Mouse (Mus musculus) bone marrow, adult 2 months (tissue): Measurements from ENCODE around the gene Rap1a. TPM values are rescaled to one million over a fixed set of nuclear protein-coding genes. Genes with fewer than 3 reads are reported as not detected.

ENCODE experiments used
- H3K27ac ChIP-seq: fragments of 200-500 bp; 2 replicates; pipeline ENCODE4 v1.5.1; 2012; ENCODE audit warnings: low read depth, mild to moderate bottlenecking, control low read depth, inconsistent platforms, low read length; ENCODE audit not compliant: control insufficient read depth, poor library complexity, insufficient read depth
- H3K4me1 ChIP-seq: fragments of 200-500 bp; 2 replicates; pipeline ENCODE4 v1.6.1; 2011; ENCODE audit warnings: low read length; ENCODE audit not compliant: control insufficient read depth, insufficient read depth
- H3K4me3 ChIP-seq: fragments of 200-500 bp; replicated peaks from 2 replicates; pipeline ENCODE3; 2011; ENCODE audit warnings: mild to moderate bottlenecking, low read depth, low read length, control low read depth; ENCODE audit not compliant: control insufficient read depth
- CTCF ChIP-seq: fragments of 200-500 bp; IDR thresholded peaks from 2 replicates; pipeline ENCODE4 v1.5.1; 2011; ENCODE audit warnings: low read length, control low read depth; ENCODE audit not compliant: control insufficient read depth, insufficient read depth
- POLR2A ChIP-seq: fragments of 200-500 bp; IDR thresholded peaks from 2 replicates; pipeline ENCODE4 v1.6.1; 2011; ENCODE audit warnings: low read depth, mild to moderate bottlenecking, control low read depth, low read length, borderline replicate concordance; ENCODE audit not compliant: control insufficient read depth
- WGBS: fragments of 180-500 bp; shearing (Covaris S2); methylation state at CpG from one replicate; pipeline ENCODE4 v1.1.7; 2018; 5-methylcytosine and 5-hydroxymethylcytosine counted together
- polyA plus RNA-seq: library from polyadenylated mRNA; stranded (reverse); fragments of >200 nt; gene quantifications from 2 replicates; pipeline ENCODE4 v1.2.4, GENCODE M21; 2011; ENCODE audit warnings: low replicate concordance; ENCODE audit not compliant: missing spikeins, insufficient read depth, insufficient read length

Gene Rap1a
- polyA plus RNA-seq, 1 experiment: 91.9 TPM

DNA sequence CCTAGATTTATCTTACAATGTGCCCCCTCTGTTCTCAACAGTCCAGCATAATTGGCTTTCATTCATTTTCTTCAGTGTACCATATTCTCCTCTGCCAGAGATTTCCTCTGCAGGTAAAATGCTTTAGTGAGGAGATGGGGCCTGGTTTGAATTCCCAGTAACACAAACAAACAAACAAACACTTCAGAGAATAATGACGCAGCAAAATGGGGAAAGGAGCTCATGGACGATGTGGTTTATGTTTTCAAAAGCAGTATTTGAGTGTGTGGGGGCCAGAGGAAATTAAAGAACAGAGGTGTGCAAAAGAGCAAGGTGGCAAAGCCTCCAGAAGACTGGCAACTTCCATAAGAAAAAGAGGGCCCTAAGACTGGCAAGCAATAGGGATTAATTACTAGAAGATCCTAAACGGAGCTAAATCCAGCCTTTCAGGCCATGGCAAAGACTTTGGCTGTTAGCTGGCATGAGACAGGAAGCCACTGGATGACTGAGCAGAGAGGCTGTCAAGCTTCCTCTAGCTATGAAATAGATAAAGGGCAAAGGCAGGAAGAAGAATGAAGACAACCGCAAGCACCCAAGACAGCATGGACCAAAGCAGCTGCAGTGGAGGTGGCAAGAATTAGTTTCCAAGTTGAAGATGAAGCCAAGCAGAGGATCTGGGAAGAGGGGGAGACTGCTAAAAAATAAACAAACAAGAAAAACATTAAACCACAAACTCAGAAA lies 37.8 kb downstream of the Rap1a start:
- Histone ChIP-seq H3K4me3 (no peak overlapping the region), H3K4me1 (peaks cover 4% of the 10 kb centered on the region), H3K27ac (peak overlapping the region; percentile 38)
- TF ChIP-seq POLR2A: no peak
- 7% methylated on average over 4 of the region's 4 CpGs for WGBS

DNA sequence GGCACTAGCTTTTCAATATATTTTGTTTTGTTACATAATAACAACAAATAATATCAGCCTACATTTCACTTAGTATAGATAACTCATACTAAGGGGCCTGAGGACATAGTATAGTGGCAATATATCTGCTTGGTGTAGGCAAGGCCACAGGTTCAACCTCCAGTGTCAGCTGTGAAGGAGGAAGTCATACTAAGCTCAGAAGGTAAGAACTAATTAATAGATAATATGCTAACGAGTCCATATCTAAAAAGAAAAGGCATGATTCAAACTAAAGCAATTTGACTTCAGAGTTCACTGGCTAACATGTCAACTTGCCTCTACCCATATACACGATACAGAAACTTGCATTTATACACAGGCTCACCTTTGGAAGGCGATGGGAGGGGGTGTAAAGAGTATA lies 41.1 kb downstream of the Rap1a start:
- Histone ChIP-seq H3K4me1 (peaks cover 4% of the 10 kb centered on the region), H3K4me3 (no peak overlapping the region), H3K27ac (no peak overlapping the region)
- WGBS: 72% methylated on average over 3 of the region's 3 CpGs
- TF ChIP-seq CTCF: no peak
- no peak for TF ChIP-seq POLR2A

DNA sequence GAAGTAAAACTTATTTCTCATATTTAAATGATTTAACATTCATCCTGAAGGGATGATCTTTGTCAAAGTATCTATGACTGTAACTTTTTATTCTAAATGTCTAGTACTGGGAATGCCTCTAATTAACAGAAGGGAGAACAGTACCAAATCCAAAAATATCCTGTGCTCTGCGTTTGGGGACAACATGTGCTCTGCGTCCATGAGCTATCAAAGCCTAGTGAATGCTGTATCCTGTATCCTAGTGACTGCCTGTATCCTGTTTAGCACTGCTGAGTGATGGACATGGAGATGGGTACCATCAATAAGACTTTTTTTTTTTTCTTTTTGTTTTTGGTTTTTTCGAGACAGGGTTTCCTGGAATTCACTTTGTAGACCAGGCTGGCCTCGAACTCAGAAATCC lies 42.5 kb downstream of the Rap1a start:
- TF ChIP-seq CTCF (no peak), POLR2A (no peak)
- 84% methylated on average over 4 of the region's 4 CpGs for WGBS
- H3K27ac ChIP-seq: no peak overlapping the region
- no peak overlapping the region for H3K4me3 ChIP-seq
- peaks cover 4% of the 10 kb centered on the region for H3K4me1 ChIP-seq

DNA sequence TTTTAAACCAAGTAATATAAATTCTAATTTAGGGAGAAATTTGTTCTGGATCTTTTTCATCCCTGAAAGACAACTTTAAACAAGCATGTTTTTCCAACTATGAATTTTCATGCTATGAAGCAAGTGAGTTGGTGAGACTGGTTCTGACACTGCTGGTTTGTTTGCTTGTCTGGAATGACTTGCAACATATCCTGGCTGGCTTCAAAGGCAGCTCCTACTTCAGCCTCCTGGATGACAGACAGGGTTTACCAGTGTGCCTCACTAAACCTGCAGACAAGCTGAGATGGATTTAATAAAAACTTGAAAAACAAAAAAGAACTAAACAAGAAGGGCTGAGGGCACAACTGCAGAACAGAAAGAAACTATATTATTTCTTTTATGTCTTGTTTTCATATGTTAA lies 43.0 kb downstream of the Rap1a start:
- TF ChIP-seq CTCF (no peak), POLR2A (no peak)
- Histone ChIP-seq H3K4me3 (no peak overlapping the region), H3K4me1 (peaks cover 2% of the 10 kb centered on the region), H3K27ac (no peak overlapping the region)

DNA sequence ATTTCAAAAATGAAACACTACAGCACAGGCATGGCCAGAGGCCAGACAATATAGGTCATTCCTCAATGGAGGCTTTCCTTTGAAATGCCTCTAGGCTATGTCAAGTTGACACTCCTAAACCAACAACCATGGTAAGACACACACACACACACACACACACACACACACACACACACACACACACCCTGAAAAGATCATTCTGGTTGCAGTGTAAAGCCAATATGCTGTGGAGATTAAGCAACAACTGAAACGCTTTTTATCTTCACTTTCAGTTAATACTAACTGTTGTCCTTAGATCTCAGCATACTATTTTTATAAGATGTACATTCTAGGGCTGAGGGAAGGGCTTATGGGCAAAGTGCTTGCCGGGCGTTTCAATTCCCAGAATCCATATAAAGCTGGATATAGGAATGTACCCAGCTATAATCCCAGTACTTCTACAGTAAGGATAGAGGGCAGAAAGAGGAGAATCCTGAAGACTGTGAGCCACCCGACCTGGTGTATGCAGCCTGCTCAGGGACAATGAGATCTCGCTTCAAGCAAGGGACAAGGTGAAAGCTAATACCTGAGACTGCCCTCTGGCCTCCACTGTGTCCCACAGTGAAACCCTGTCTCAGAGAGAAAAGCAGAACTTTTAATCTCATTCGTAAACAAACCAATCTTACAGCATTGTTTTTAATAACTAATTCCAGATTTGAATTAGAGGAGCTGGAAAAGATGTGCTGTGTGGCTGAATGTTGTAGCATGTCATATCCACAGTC lies 43.6 kb downstream of the Rap1a start:
- no peak overlapping the region for H3K27ac ChIP-seq
- TF ChIP-seq POLR2A (no peak), CTCF (no peak)
- WGBS: 42% methylated on average over 6 of the region's 6 CpGs
- H3K4me1 ChIP-seq: peaks cover 2% of the 10 kb centered on the region
- H3K4me3 ChIP-seq: no peak overlapping the region

DNA sequence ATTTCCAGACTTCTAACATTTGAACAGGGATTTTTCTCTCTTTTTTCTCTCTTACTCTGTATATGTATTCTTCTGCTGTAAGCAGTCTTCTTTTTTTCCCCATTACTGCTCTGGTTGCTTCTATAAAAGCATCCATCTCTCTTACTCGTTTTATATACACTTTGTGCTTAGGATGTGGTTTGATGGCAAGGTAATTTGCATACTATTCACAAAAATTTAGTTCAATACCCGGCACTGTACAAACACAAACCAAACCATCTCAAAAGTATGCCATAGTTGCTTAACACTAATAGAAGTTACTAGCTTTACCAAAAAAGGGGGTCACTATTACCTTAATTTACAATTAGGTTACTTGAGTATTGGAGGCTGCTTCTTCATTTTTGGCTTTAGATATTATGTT lies 44.6 kb downstream of the Rap1a start:
- WGBS: 42% methylated on average over 2 of the region's 2 CpGs
- Histone ChIP-seq H3K4me1 (peaks cover 2% of the 10 kb centered on the region), H3K4me3 (no peak overlapping the region), H3K27ac (no peak overlapping the region)
- TF ChIP-seq POLR2A (no peak), CTCF (no peak)

DNA sequence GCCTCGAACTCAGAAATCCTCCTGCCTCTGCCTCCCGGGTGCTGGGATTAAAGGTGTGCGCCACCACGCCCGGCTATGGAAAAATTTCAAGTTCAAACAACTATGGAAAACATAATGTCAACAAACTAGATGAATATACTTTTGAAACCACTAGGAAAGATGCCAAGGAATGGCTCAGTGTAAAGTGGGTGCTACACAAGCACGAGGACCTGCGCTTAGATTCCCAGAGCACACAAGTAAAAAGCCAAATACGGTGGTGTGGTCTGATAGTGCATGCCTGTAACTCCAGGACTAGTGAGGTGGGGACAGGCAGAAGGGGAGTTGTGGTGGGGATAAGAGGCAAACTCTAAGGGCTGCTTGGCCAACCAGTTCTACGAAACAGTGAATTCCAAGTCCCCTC lies 46.0 kb downstream of the Rap1a start:
- Histone ChIP-seq H3K27ac (no peak overlapping the region), H3K4me1 (peaks cover 2% of the 10 kb centered on the region), H3K4me3 (no peak overlapping the region)
- WGBS: 93% methylated on average over 9 of the region's 9 CpGs
- TF ChIP-seq CTCF: no peak
- no peak for TF ChIP-seq POLR2A

DNA sequence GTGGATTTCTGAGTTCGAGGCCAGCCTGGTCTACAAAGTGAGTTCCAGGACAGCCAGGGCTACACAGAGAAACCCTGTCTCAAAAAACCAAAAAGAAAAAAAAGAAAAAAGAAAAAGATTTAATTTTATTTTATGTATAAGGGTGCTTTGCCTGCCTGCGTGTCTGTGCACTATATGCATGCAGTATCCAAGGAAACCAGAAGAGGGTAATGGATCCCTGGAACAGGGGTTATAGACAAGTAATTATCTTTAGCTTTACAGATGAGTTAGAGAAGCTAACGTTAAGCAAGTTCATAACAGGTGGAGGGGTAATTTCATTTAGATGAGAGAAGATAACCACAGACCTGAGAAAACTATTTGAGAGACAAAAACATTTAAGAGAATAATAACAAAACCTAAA lies 47.0 kb downstream of the Rap1a start:
- WGBS: 78% methylated on average over 3 of the region's 3 CpGs
- Histone ChIP-seq H3K27ac (no peak overlapping the region), H3K4me3 (no peak overlapping the region), H3K4me1 (peaks cover 2% of the 10 kb centered on the region)
- TF ChIP-seq POLR2A: no peak
- TF ChIP-seq CTCF: no peak

DNA sequence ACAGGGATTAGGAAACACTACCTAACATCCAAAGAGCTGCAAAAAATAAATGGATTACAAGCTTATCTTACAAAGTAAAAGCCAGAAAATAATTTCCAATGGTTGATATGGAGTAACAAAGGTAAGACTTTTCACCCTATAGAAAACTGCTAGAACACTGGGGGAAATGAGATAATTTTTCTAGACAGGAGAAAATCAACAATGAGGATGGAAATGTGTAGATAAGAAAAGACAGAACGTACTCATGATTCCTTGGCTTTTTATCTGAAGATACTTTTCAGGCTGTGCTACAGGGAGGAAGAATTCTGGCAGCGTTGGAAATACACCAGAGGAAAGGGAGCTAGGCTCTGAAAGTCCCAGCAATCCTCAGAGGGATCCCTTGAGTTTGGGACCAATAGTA lies 50.3 kb downstream of the Rap1a start:
- no peaks in the 10 kb centered on the region for H3K4me1 ChIP-seq
- H3K4me3 ChIP-seq: no peak overlapping the region
- TF ChIP-seq CTCF: no peak
- TF ChIP-seq POLR2A: no peak
- 61% methylated on average over 2 of the region's 2 CpGs for WGBS
- H3K27ac ChIP-seq: no peak overlapping the region
